Comparison of ENCODE assay signal across 8 mouse cellular contexts in the genomic region with DNA sequence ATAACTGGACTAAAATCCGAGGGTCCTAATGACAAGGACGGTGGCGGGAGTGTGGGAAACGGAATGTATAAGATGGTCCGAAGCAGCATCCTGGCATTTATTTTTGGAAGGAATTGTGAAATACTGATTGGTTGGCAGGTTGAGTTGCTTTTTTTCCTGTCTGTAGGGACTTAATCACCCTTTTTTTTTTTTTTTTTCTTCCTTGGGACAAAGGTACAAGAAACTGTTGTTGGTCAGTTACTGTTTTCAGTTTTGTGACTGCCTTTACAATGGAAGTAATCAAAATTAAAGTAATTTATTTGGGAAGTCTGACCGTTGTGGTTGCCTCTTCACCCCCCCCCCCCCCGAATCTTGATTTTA. TPM values are rescaled to one million over a fixed set of nuclear protein-coding genes. Genes with fewer than 3 reads are reported as not detected.
DNase-seq lines count a peak whose midpoint lies in the region; ATAC-seq lines count a peak whose summit lies in the region.

No protein-coding gene starts in this region.

- H3K4me2 ChIP-seq in kidney, embryonic 14.5 days (replicated peaks; ENCODE audit: low read depth, low read length) = peak overlapping the region; percentile 96
- peak overlapping the region; percentile 78 for H3K4me2 ChIP-seq in hindbrain, embryonic 12.5 days (replicated peaks)
- H3K4me2 ChIP-seq in midbrain, embryonic 12.5 days (replicated peaks) = peak overlapping the region; percentile 81

- H3K9ac ChIP-seq in kidney, embryonic 14.5 days (ENCODE audit: low read depth, low read length) = peak overlapping the region; percentile 92
- H3K9ac ChIP-seq in hindbrain, embryonic 12.5 days = peak overlapping the region; percentile 90
- H3K9ac ChIP-seq in midbrain, embryonic 12.5 days (replicated peaks) = peak overlapping the region; percentile 91

- ATAC-seq in kidney, embryonic 14.5 days (ENCODE audit: low FRiP score, low TSS enrichment) = no peak
- no peak for ATAC-seq in hindbrain, embryonic 12.5 days (ENCODE audit: low FRiP score)
- ATAC-seq in midbrain, embryonic 12.5 days (ENCODE audit: low FRiP score, low read depth) = no peak
- ATAC-seq in CD4-positive, CD25-positive, alpha-beta regulatory T cell, adult 4 months = no peak

- H3K27ac ChIP-seq in kidney, embryonic 14.5 days (ENCODE audit: low read depth, low read length) = peak overlapping the region; percentile 97
- H3K27ac ChIP-seq in brown adipose tissue, adult 24 weeks (replicated peaks; ENCODE audit: low read depth, low read length) = peak overlapping the region; percentile 88
- peak overlapping the region; percentile 99 for H3K27ac ChIP-seq in hindbrain, embryonic 12.5 days
- peak overlapping the region; percentile 100 for H3K27ac ChIP-seq in midbrain, embryonic 12.5 days (replicated peaks)

- no peaks in the 10 kb centered on the region for H3K9me3 ChIP-seq in kidney, embryonic 14.5 days (ENCODE audit: control insufficient read depth, low read length)
- no peaks in the 10 kb centered on the region for H3K9me3 ChIP-seq in hindbrain, embryonic 12.5 days (replicated peaks)
- no peaks in the 10 kb centered on the region for H3K9me3 ChIP-seq in midbrain, embryonic 12.5 days

- H3K4me1 ChIP-seq in kidney, embryonic 14.5 days (ENCODE audit: control insufficient read depth, insufficient read depth, low read length) = no peaks in the 10 kb centered on the region
- peaks cover 4% of the 10 kb centered on the region; the same call in 1 of the 2 replicates for H3K4me1 ChIP-seq in brown adipose tissue, adult 24 weeks (ENCODE audit: control insufficient read depth, insufficient read depth, insufficient read length, low read length)
- peaks cover 17% of the 10 kb centered on the region for H3K4me1 ChIP-seq in hindbrain, embryonic 12.5 days
- peaks cover 19% of the 10 kb centered on the region for H3K4me1 ChIP-seq in midbrain, embryonic 12.5 days

- no peaks in the 10 kb centered on the region for H3K27me3 ChIP-seq in kidney, embryonic 14.5 days (ENCODE audit: control insufficient read depth, insufficient read depth, low read length)
- H3K27me3 ChIP-seq in hindbrain, embryonic 12.5 days = no peaks in the 10 kb centered on the region
- peaks cover 7% of the 10 kb centered on the region for H3K27me3 ChIP-seq in midbrain, embryonic 12.5 days

- peak overlapping the region; percentile 89 for H3K4me3 ChIP-seq in kidney, embryonic 14.5 days (ENCODE audit: low read length)
- H3K4me3 ChIP-seq in brown adipose tissue, adult 24 weeks (ENCODE audit: insufficient read depth, low read depth, low read length) = peak overlapping the region; percentile 98
- peak overlapping the region; percentile 94 for H3K4me3 ChIP-seq in hindbrain, embryonic 12.5 days
- peak overlapping the region; percentile 92 for H3K4me3 ChIP-seq in midbrain, embryonic 12.5 days

- H3K36me3 ChIP-seq in kidney, embryonic 14.5 days (ENCODE audit: control insufficient read depth, insufficient read depth, low read length) = no peaks in the 10 kb centered on the region
- H3K36me3 ChIP-seq in hindbrain, embryonic 12.5 days = no peaks in the 10 kb centered on the region
- no peaks in the 10 kb centered on the region for H3K36me3 ChIP-seq in midbrain, embryonic 12.5 days

- no peak for DNase-seq in kidney, adult 11 months
- no peak for DNase-seq in natural killer cell, adult 2 months (ENCODE audit: low spot score in 2 of 2)
- no peak for DNase-seq in left cerebral cortex, adult 11 months (ENCODE audit: low spot score)

- WGBS in kidney, embryonic 14.5 days = under 1% methylated on average over 7 of the region's 7 CpGs
- WGBS in hindbrain, embryonic 12.5 days = 0% methylated on average over 7 of the region's 7 CpGs
- WGBS in midbrain, embryonic 12.5 days = 0% methylated on average over 7 of the region's 7 CpGs

RNA-seq across cellular contexts. Expression of a gene that starts 1.2 kb away (rescaled TPM):
- 8.5 and 11.2 TPM in 2 replicates for polyA plus RNA-seq in kidney, embryonic 14.5 days (2014; fragmentation: Nextera tagmentation; extraction: Ambion mirVana)
- 7.3 and 8.7 TPM in 2 replicates for polyA plus RNA-seq in brown adipose tissue, adult 24 weeks (2012; ENCODE audit: insufficient read depth, insufficient read length, missing spikeins)
- polyA plus RNA-seq in hindbrain, embryonic 12.5 days (2016; fragmentation: Nextera tagmentation; extraction: Ambion mirVana) = 15.2 and 15.7 TPM in 2 replicates
- 13.6 and 16.8 TPM in 2 replicates for polyA plus RNA-seq in midbrain, embryonic 12.5 days (2016; fragmentation: Nextera tagmentation; extraction: Ambion mirVana)
- polyA plus RNA-seq in CD4-positive, CD25-positive, alpha-beta regulatory T cell, adult 4 months (2017; shearing (Covaris generic)) = under 1 TPM; 0.29 to 0.51 TPM
